10 mouse cellular contexts compared by ENCODE assay signal in genomic region chr9:35592903-35593302, GRCm38 (mm10). TPM values are rescaled to one million over a fixed set of nuclear protein-coding genes. Genes with fewer than 3 reads are reported as not detected.
DNase-seq lines count a peak whose midpoint lies in the region; ATAC-seq and TF ChIP-seq lines count a peak whose summit lies in the region.
"Had no signal": no experiment of that assay in that cellular context is flagged by ENCODE, and none has a peak within 500 bp of the region (broad histone marks: within the 10 kb centered on the region; RNA-seq: fewer than 3 reads in every experiment).

No protein-coding gene starts in this region.

- peak; percentile 45 for DNase-seq in forebrain, postnatal 0 days
- peak; percentile 42 to 54 for DNase-seq in right cerebral cortex, adult 2 months (ENCODE audit: low spot score in 2 of 2)
- no peak for DNase-seq in right cerebral cortex, postnatal 36 days (ENCODE audit: low spot score in 2 of 2)
- peak; percentile 60 for DNase-seq in kidney, adult 2 months
- peak; percentile 56 to 60 for DNase-seq in right cerebral cortex, postnatal 10 days (ENCODE audit: low spot score in 2 of 2)
- DNase-seq in natural killer cell, adult 2 months (ENCODE audit: low spot score in 2 of 2), result no peak
- no peak for DNase-seq in MN1 (ENCODE audit: low spot score)

- 6% methylated on average over 2 of the region's 2 CpGs for WGBS in forebrain, postnatal 0 days
- 22% methylated on average over 2 of the region's 2 CpGs for WGBS in forebrain, embryonic 12.5 days
- 1% methylated on average over 2 of the region's 2 CpGs for WGBS in kidney, adult 2 months

- H3K4me1 ChIP-seq in forebrain, postnatal 0 days (ENCODE audit: insufficient read depth), result no peaks in the 10 kb centered on the region
- no peaks in the 10 kb centered on the region for H3K4me1 ChIP-seq in forebrain, embryonic 12.5 days
- no peaks in the 10 kb centered on the region; the same call in 1 of the 2 replicates for H3K4me1 ChIP-seq in kidney, adult 2 months (ENCODE audit: control insufficient read depth, insufficient read depth, low read length)

- no peaks in the 10 kb centered on the region for H3K36me3 ChIP-seq in forebrain, postnatal 0 days (ENCODE audit: insufficient read depth)
- H3K36me3 ChIP-seq in forebrain, embryonic 12.5 days (replicated peaks), result no peaks in the 10 kb centered on the region
- H3K36me3 ChIP-seq in kidney, adult 2 months (ENCODE audit: control insufficient read depth, insufficient read depth, low read length), result no peaks in the 10 kb centered on the region

- no peak overlapping the region for H3K9ac ChIP-seq in forebrain, postnatal 0 days
- H3K9ac ChIP-seq in forebrain, embryonic 12.5 days, result no peak overlapping the region

- H3K4me2 ChIP-seq in forebrain, postnatal 0 days (ENCODE audit: low read depth), result no peak overlapping the region
- H3K4me2 ChIP-seq in forebrain, embryonic 12.5 days, result no peak overlapping the region

- H3K4me3 ChIP-seq in forebrain, postnatal 0 days (ENCODE audit: low read depth, low read length), result no peak overlapping the region
- no peak overlapping the region for H3K4me3 ChIP-seq in forebrain, embryonic 12.5 days (replicated peaks)
- H3K4me3 ChIP-seq in kidney, adult 2 months (ENCODE audit: insufficient read depth, low read depth, low read length), result no peak overlapping the region

- no peak overlapping the region for H3K27ac ChIP-seq in forebrain, postnatal 0 days (ENCODE audit: low read depth, low read length)
- H3K27ac ChIP-seq in forebrain, embryonic 12.5 days, result no peak overlapping the region
- H3K27ac ChIP-seq in kidney, adult 2 months (ENCODE audit: insufficient read depth, low read depth, low read length), result no peak overlapping the region

- peak; percentile 77 for TF ChIP-seq CTCF in forebrain, postnatal 0 days (IDR thresholded peaks at IDR 0.05; ENCODE audit: low read depth)
- peak; percentile 45 for TF ChIP-seq CTCF in kidney, adult 2 months (conservative IDR thresholded peaks at IDR 0.05; ENCODE audit: insufficient read depth, insufficient read length, low read depth, low read length)

- H3K9me3 ChIP-seq in forebrain, postnatal 0 days (ENCODE audit: low read length), result no peaks in the 10 kb centered on the region
- H3K9me3 ChIP-seq in forebrain, embryonic 12.5 days, result no peaks in the 10 kb centered on the region

- TF ChIP-seq POLR2A in kidney, adult 2 months (IDR thresholded peaks at IDR 0.05; ENCODE audit: low read depth, low read length), result no peak

- ATAC-seq in forebrain, postnatal 0 days, result peak; percentile 67
- ATAC-seq in forebrain, embryonic 12.5 days (ENCODE audit: low FRiP score), result no peak

- H3K27me3 ChIP-seq in forebrain, postnatal 0 days (ENCODE audit: insufficient read depth, low read length), result no peaks in the 10 kb centered on the region
- H3K27me3 ChIP-seq in forebrain, embryonic 12.5 days, result no peaks in the 10 kb centered on the region
- H3K27me3 ChIP-seq in kidney, adult 2 months (replicated peaks; ENCODE audit: control insufficient read depth, insufficient read depth, low read length), result no peaks in the 10 kb centered on the region

RNA-seq across cellular contexts. Expression of gene Pate4, which starts 18.8 kb away (rescaled TPM):
- total RNA-seq in forebrain, postnatal 0 days (2014; rRNA removed), result not detected in 2 replicates
- polyA plus RNA-seq in forebrain, postnatal 0 days (2015; fragmentation: Nextera tagmentation; extraction: Ambion mirVana), result not detected in 2 replicates
- polyA plus RNA-seq in forebrain, embryonic 12.5 days (2016; fragmentation: Nextera tagmentation; extraction: Ambion mirVana), result not detected in 2 replicates
- polyA plus RNA-seq in kidney, adult 2 months (2012; rRNA removed), result not detected in 2 replicates
- polyA plus RNA-seq: lung, embryonic 16.5 days; stomach, embryonic 16.5 days had no signal

RNA-seq across cellular contexts. Expression of gene Hyls1, which starts 22.7 kb away (rescaled TPM):
- total RNA-seq in forebrain, postnatal 0 days (2014; rRNA removed), result 15.8 and 16.6 TPM in 2 replicates
- polyA plus RNA-seq in forebrain, postnatal 0 days (2015; fragmentation: Nextera tagmentation; extraction: Ambion mirVana), result 13.6 and 14.8 TPM in 2 replicates
- 26.7 and 29.9 TPM in 2 replicates for polyA plus RNA-seq in forebrain, embryonic 12.5 days (2016; fragmentation: Nextera tagmentation; extraction: Ambion mirVana)
- polyA plus RNA-seq in kidney, adult 2 months (2012; rRNA removed), result 0.81 and 0.87 TPM in 2 replicates

RNA-seq across cellular contexts. Expression of gene Pate2, which starts 22.8 kb away (rescaled TPM):
- total RNA-seq in forebrain, postnatal 0 days (2014; rRNA removed), result 0.62 and 2.6 TPM in 2 replicates
- 0.67 and 0.90 TPM in 2 replicates for polyA plus RNA-seq in forebrain, postnatal 0 days (2015; fragmentation: Nextera tagmentation; extraction: Ambion mirVana)
- polyA plus RNA-seq in forebrain, embryonic 12.5 days (2016; fragmentation: Nextera tagmentation; extraction: Ambion mirVana), result 2.3 TPM in 2 replicates
- 0.05 TPM in 1 of 2 replicates, not detected in the other for polyA plus RNA-seq in kidney, adult 2 months (2012; rRNA removed)

RNA-seq across cellular contexts. Expression of gene Pus3, which starts 34.5 kb away (rescaled TPM):
- 18.8 and 19.2 TPM in 2 replicates for total RNA-seq in forebrain, postnatal 0 days (2014; rRNA removed)
- polyA plus RNA-seq in forebrain, postnatal 0 days (2015; fragmentation: Nextera tagmentation; extraction: Ambion mirVana), result 13.9 and 15.2 TPM in 2 replicates
- 19.1 and 19.3 TPM in 2 replicates for polyA plus RNA-seq in forebrain, embryonic 12.5 days (2016; fragmentation: Nextera tagmentation; extraction: Ambion mirVana)
- 2.1 and 2.8 TPM in 2 replicates for polyA plus RNA-seq in kidney, adult 2 months (2012; rRNA removed)

RNA-seq across cellular contexts. Expression of gene Ddx25, which starts 34.6 kb away (rescaled TPM):
- 22.2 and 23.5 TPM in 2 replicates for total RNA-seq in forebrain, postnatal 0 days (2014; rRNA removed)
- 23.6 and 25.6 TPM in 2 replicates for polyA plus RNA-seq in forebrain, postnatal 0 days (2015; fragmentation: Nextera tagmentation; extraction: Ambion mirVana)
- polyA plus RNA-seq in forebrain, embryonic 12.5 days (2016; fragmentation: Nextera tagmentation; extraction: Ambion mirVana), result 10.4 and 11.4 TPM in 2 replicates
- polyA plus RNA-seq in kidney, adult 2 months (2012; rRNA removed), result 0.03 and 0.05 TPM in 2 replicates

Comparison
In these comparisons a context has a peak if more than half of its experiments do, and no peak if none do; other contexts are left out.
1. DNase-seq: peak in forebrain, postnatal 0 days (single experiment), right cerebral cortex, adult 2 months (2 of 2), kidney, adult 2 months (single experiment) and right cerebral cortex, postnatal 10 days (2 of 2); none in right cerebral cortex, postnatal 36 days (0 of 2), natural killer cell, adult 2 months (0 of 2) and MN1 (single experiment).